Mouse (Mus musculus): Measurements from ENCODE around the gene Cltc.
"Not testable (repeated sequence)": the region's sequence is repeated elsewhere in the genome, so short reads cannot be mapped to it uniquely, and the experiment has no call there.

Gene Cltc

GRCm38 (mm10) chr11:86738956-86739355 lies 18.4 kb downstream of the Cltc start:
- no peak for DNase-seq (ENCODE audit: low spot score in 2 of 2)

GRCm38 (mm10) chr11:86738308-86738707 lies 19.1 kb downstream of the Cltc start:
- DNase-seq (ENCODE audit: low spot score in 2 of 2), result not testable (repeated sequence)

- peak; percentile 67 to 73 for DNase-seq (ENCODE audit: low spot score in 2 of 2)
Observed at GRCm38 (mm10) chr11:86737301-86738000, 19.9 kb downstream of the Cltc start.

- no peak for DNase-seq (ENCODE audit: low spot score in 2 of 2)
Observed at GRCm38 (mm10) chr11:86734993-86735392, 22.4 kb downstream of the Cltc start.

- no peak for DNase-seq (ENCODE audit: low spot score in 2 of 2)
Observed at GRCm38 (mm10) chr11:86734241-86734939, 23.0 kb downstream of the Cltc start.

- no peak for DNase-seq (ENCODE audit: low spot score in 2 of 2)
Observed at GRCm38 (mm10) chr11:86731443-86731842, 25.9 kb downstream of the Cltc start.

- no peak for DNase-seq (ENCODE audit: low spot score in 2 of 2)
Observed at GRCm38 (mm10) chr11:86725607-86726006, 31.8 kb downstream of the Cltc start.

- no peak for DNase-seq (ENCODE audit: low spot score in 2 of 2)
Observed at GRCm38 (mm10) chr11:86724982-86725381, 32.4 kb downstream of the Cltc start.

GRCm38 (mm10) chr11:86724004-86724403 lies 33.4 kb downstream of the Cltc start:
- DNase-seq (ENCODE audit: low spot score in 2 of 2), result no peak

- DNase-seq (ENCODE audit: low spot score in 2 of 2), result no peak
Observed at GRCm38 (mm10) chr11:86719390-86719789, 38.0 kb downstream of the Cltc start.

GRCm38 (mm10) chr11:86718369-86718768 lies 39.0 kb downstream of the Cltc start:
- DNase-seq (ENCODE audit: low spot score in 2 of 2), result no peak

- DNase-seq (ENCODE audit: low spot score in 2 of 2), result no peak
Observed at GRCm38 (mm10) chr11:86717306-86718065, 39.9 kb downstream of the Cltc start.

- DNase-seq (ENCODE audit: low spot score in 2 of 2), result no peak
Observed at GRCm38 (mm10) chr11:86714606-86715005, 42.8 kb downstream of the Cltc start.

- DNase-seq (ENCODE audit: low spot score in 2 of 2), result no peak
Observed at GRCm38 (mm10) chr11:86701151-86701550, 56.2 kb downstream of the Cltc start.

- DNase-seq (ENCODE audit: low spot score in 2 of 2), result no peak
Observed at GRCm38 (mm10) chr11:86695461-86695860, 61.9 kb downstream of the Cltc start.

- no peak for DNase-seq (ENCODE audit: low spot score in 2 of 2)
Observed at GRCm38 (mm10) chr11:86692546-86692945, 64.8 kb downstream of the Cltc start.

- no peak for DNase-seq (ENCODE audit: low spot score in 2 of 2)
Observed at GRCm38 (mm10) chr11:86691956-86692355, 65.4 kb downstream of the Cltc start.

GRCm38 (mm10) chr11:86691482-86691881 lies 65.9 kb downstream of the Cltc start:
- no peak for DNase-seq (ENCODE audit: low spot score in 2 of 2)

- DNase-seq (ENCODE audit: low spot score in 2 of 2), result no peak
Observed at GRCm38 (mm10) chr11:86690383-86690782, 67.0 kb downstream of the Cltc start.

GRCm38 (mm10) chr11:86685366-86685765 lies 72.0 kb downstream of the Cltc start:
- no peak for DNase-seq (ENCODE audit: low spot score in 2 of 2)

GRCm38 (mm10) chr11:86684126-86685012 lies 73.0 kb downstream of the Cltc start:
- DNase-seq (ENCODE audit: low spot score in 2 of 2), result no peak
